Mouse (Mus musculus) neural tube, embryonic 14.5 days (tissue): ENCODE results near the gene Gm26938. TPM values are rescaled to one million over a fixed set of nuclear protein-coding genes. Genes with fewer than 3 reads are reported as not detected.

Experiments used
- ATAC-seq: fragments of 200-750 bp; cut with Nextera tagmentation; 2 replicates; pipeline ENCODE4 v1.8.0; 2017; ENCODE audit warnings: low read depth, mild to moderate bottlenecking, moderate TSS enrichment, moderate library complexity
- H3K27ac ChIP-seq: fragments of 300-500 bp; sonication (generic); 2 replicates; pipeline ENCODE4 v1.5.1; 2014; ENCODE audit warnings: low read depth, mild to moderate bottlenecking, control low read depth, low read length, moderate library complexity, mixed read lengths
- H3K27me3 ChIP-seq: fragments of 300-500 bp; sonication (generic); 2 replicates; pipeline ENCODE4 v1.6.1; 2014; ENCODE audit warnings: low read length; ENCODE audit not compliant: control insufficient read depth, insufficient read depth
- H3K36me3 ChIP-seq: fragments of 300-500 bp; sonication (generic); 2 replicates; pipeline ENCODE4 v1.6.1; 2014; ENCODE audit warnings: low read length, mixed read lengths; ENCODE audit not compliant: control insufficient read depth, insufficient read depth
- H3K4me1 ChIP-seq: fragments of 300-500 bp; sonication (generic); 2 replicates; pipeline ENCODE4 v1.6.1; 2014; ENCODE audit warnings: low read length; ENCODE audit not compliant: control insufficient read depth, insufficient read depth
- H3K4me2 ChIP-seq: fragments of 300-500 bp; sonication (generic); 2 replicates; pipeline ENCODE4 v1.6.1; 2014; ENCODE audit warnings: mild to moderate bottlenecking, low read depth, low read length, control low read depth
- H3K4me3 ChIP-seq: fragments of 300-500 bp; sonication (generic); 2 replicates; pipeline ENCODE4 v1.5.1; 2014; ENCODE audit warnings: low read depth, low read length, control low read depth, mixed read lengths
- H3K9ac ChIP-seq: fragments of 300-500 bp; sonication (generic); replicated peaks from 2 replicates; pipeline ENCODE4 v1.6.1; 2014; ENCODE audit warnings: low read depth, mild to moderate bottlenecking, control low read depth, low read length, mixed read lengths
- H3K9me3 ChIP-seq: fragments of 300-500 bp; sonication (generic); 2 replicates; pipeline ENCODE4 v1.6.1; 2016; ENCODE audit warnings: low read length; ENCODE audit not compliant: control insufficient read depth
- WGBS: fragments of 180-500 bp; shearing (Covaris S2); extraction: QIAGEN DNeasy Blood & Tissue Kit; methylation state at CpG from one replicate; pipeline ENCODE4 v1.1.7; 2014; 5-methylcytosine and 5-hydroxymethylcytosine counted together
- polyA plus RNA-seq: library from polyadenylated mRNA; unstranded; fragments of >200 nt; fragmentation: Nextera tagmentation; extraction: Ambion mirVana; gene quantifications from 2 replicates; pipeline ENCODE4 v1.2.1, GENCODE M21; 2014

Gm26938 gene
- polyA plus RNA-seq, 1 experiment from 2014 or later: not detected

DNA sequence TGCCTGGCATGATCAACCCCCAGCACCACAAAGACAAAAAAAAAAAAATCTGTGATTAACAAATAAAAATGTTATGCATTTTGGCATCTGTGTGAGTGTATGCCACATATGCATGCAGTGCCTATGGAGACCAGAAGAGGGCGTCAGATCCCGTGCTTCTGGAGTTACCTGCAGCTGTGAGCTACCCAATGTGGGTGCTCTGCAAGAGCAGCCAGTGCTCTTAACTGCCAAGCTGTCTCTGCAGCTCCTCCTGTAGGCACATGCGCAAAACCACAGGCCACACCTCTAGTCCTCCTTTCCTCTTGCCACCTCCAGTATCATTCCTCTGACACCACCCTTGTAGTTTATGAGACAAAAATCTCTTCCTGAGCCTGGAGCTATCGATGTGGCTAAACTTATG lies 16.8 kb downstream of the Gm26938 start:
- H3K36me3 ChIP-seq: no peaks in the 10 kb centered on the region
- WGBS: 55% methylated on average over 4 of the region's 4 CpGs
- no peak for ATAC-seq
- no peak overlapping the region for H3K9ac ChIP-seq
- H3K4me2 ChIP-seq: no peak overlapping the region
- H3K4me3 ChIP-seq: no peak overlapping the region
- H3K9me3 ChIP-seq: no peaks in the 10 kb centered on the region
- no peaks in the 10 kb centered on the region for H3K4me1 ChIP-seq
- no peaks in the 10 kb centered on the region for H3K27me3 ChIP-seq
- H3K27ac ChIP-seq: no peak overlapping the region

DNA sequence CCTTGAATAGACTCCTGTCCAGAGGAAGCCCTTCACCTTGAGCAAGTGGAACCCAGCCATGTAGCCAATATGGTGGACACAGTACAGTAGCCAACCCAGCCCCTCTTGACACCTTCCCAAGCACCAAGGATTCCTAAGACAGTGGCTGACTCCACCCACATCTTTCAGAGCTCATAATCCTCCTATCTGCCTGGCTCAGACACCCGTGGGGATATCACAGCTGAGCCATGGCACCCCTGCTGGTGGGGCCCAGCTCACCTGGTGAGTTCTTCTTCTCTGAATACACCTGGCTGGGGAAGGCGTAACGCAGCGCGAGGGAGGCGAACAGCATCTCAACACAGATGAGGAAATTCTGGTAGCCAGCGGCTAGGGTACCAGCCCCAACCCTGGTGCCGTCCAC lies 20.3 kb downstream of the Gm26938 start:
- Histone ChIP-seq H3K9me3 (no peaks in the 10 kb centered on the region), H3K4me1 (peaks cover 3% of the 10 kb centered on the region; the same call in 1 of the 2 replicates), H3K36me3 (no peaks in the 10 kb centered on the region), H3K27ac (no peak overlapping the region), H3K4me3 (no peak overlapping the region), H3K4me2 (no peak overlapping the region), H3K9ac (no peak overlapping the region), H3K27me3 (no peaks in the 10 kb centered on the region)
- WGBS: 90% methylated on average over 8 of the region's 8 CpGs
- ATAC-seq: no peak

GRCm38 (mm10) chr5:139804573-139805111 lies 21.6 kb downstream of the Gm26938 start:
- WGBS: 91% methylated on average over 11 of the region's 11 CpGs
- no peak overlapping the region for H3K4me2 ChIP-seq
- H3K4me1 ChIP-seq: peaks cover 3% of the 10 kb centered on the region; the same call in 1 of the 2 replicates
- no peak overlapping the region for H3K4me3 ChIP-seq
- H3K27me3 ChIP-seq: no peaks in the 10 kb centered on the region
- no peak for ATAC-seq
- H3K9ac ChIP-seq: no peak overlapping the region
- H3K9me3 ChIP-seq: no peaks in the 10 kb centered on the region
- H3K27ac ChIP-seq: no peak overlapping the region
- 0 out of 2 replicates have a peak, but pooled peaks cover 3% of the 10 kb centered on the region for H3K36me3 ChIP-seq

GRCm38 (mm10) chr5:139804107-139804551 lies 22.1 kb downstream of the Gm26938 start:
- Histone ChIP-seq H3K4me3 (no peak overlapping the region), H3K4me1 (peaks cover 5% of the 10 kb centered on the region), H3K27me3 (no peaks in the 10 kb centered on the region), H3K36me3 (0 out of 2 replicates have a peak, but pooled peaks cover 3% of the 10 kb centered on the region), H3K9me3 (no peaks in the 10 kb centered on the region), H3K9ac (no peak overlapping the region), H3K4me2 (no peak overlapping the region), H3K27ac (no peak overlapping the region)
- no peak for ATAC-seq
- 13% methylated on average over 6 of the region's 6 CpGs for WGBS

DNA sequence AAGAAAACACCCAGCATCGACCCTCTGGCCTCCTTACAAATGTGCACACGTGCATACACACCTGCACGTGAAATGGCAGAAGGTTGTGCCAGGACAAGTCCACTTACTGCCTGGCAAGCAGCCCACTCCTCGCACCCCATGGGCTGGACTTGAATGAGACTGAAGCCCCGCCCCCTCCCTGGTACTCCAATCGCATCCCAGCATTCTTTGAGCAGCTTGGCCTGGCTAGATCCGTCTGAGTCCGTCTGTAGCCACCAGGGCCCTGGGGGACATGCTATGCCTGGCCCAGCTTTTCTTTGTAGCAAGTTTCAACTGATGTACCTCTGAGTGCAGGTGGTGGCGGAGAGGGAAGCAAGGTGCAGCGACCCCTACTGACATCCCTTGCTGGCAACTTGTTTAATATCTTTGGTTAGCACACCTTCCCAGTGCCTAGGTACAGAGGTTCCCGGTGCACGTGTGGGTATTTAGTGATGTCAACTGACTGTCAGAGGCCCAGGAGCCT lies 22.6 kb downstream of the Gm26938 start:
- Histone ChIP-seq H3K9me3 (no peaks in the 10 kb centered on the region), H3K9ac (no peak overlapping the region), H3K36me3 (0 out of 2 replicates have a peak, but pooled peaks cover 3% of the 10 kb centered on the region), H3K27ac (no peak overlapping the region), H3K4me2 (no peak overlapping the region), H3K4me3 (no peak overlapping the region), H3K4me1 (peaks cover 10% of the 10 kb centered on the region), H3K27me3 (no peaks in the 10 kb centered on the region)
- WGBS: 9% methylated on average over 12 of the region's 12 CpGs
- no peak for ATAC-seq

GRCm38 (mm10) chr5:139803165-139803564 lies 23.0 kb downstream of the Gm26938 start:
- no peak for ATAC-seq
- WGBS: 67% methylated on average over 8 of the region's 8 CpGs
- Histone ChIP-seq H3K4me1 (peaks cover 15% of the 10 kb centered on the region), H3K4me3 (no peak overlapping the region), H3K4me2 (no peak overlapping the region), H3K9me3 (no peaks in the 10 kb centered on the region), H3K27ac (no peak overlapping the region), H3K9ac (no peak overlapping the region), H3K27me3 (no peaks in the 10 kb centered on the region), H3K36me3 (0 out of 2 replicates have a peak, but pooled peaks cover 3% of the 10 kb centered on the region)

- no peaks in the 10 kb centered on the region for H3K27me3 ChIP-seq
- 0 out of 2 replicates have a peak, but pooled peaks cover 3% of the 10 kb centered on the region for H3K36me3 ChIP-seq
- WGBS: 95% methylated on average over 10 of the region's 10 CpGs
- H3K9ac ChIP-seq: no peak overlapping the region
- H3K27ac ChIP-seq: no peak overlapping the region
- no peak overlapping the region for H3K4me2 ChIP-seq
- no peaks in the 10 kb centered on the region for H3K9me3 ChIP-seq
- peaks cover 27% of the 10 kb centered on the region for H3K4me1 ChIP-seq
- H3K4me3 ChIP-seq: no peak overlapping the region
- no peak for ATAC-seq
These were observed 24.3 kb downstream of the Gm26938 start for GRCm38 (mm10) chr5:139801880-139802279.

GRCm38 (mm10) chr5:139801231-139801630 lies 25.0 kb downstream of the Gm26938 start:
- H3K4me1 ChIP-seq: peaks cover 33% of the 10 kb centered on the region
- no peak overlapping the region for H3K4me2 ChIP-seq
- no peak overlapping the region for H3K9ac ChIP-seq
- H3K27me3 ChIP-seq: no peaks in the 10 kb centered on the region
- H3K36me3 ChIP-seq: 0 out of 2 replicates have a peak, but pooled peaks cover 3% of the 10 kb centered on the region
- 97% methylated on average over 8 of the region's 8 CpGs for WGBS
- no peak overlapping the region for H3K4me3 ChIP-seq
- no peaks in the 10 kb centered on the region for H3K9me3 ChIP-seq
- no peak for ATAC-seq
- H3K27ac ChIP-seq: no peak overlapping the region

GRCm38 (mm10) chr5:139799801-139800590 lies 26.2 kb downstream of the Gm26938 start:
- Histone ChIP-seq H3K9ac (no peak overlapping the region), H3K4me3 (no peak overlapping the region), H3K36me3 (0 out of 2 replicates have a peak, but pooled peaks cover 3% of the 10 kb centered on the region), H3K4me1 (peaks cover 38% of the 10 kb centered on the region), H3K9me3 (no peaks in the 10 kb centered on the region), H3K4me2 (no peak overlapping the region), H3K27me3 (no peaks in the 10 kb centered on the region), H3K27ac (no peak overlapping the region)
- WGBS: 93% methylated on average over 33 of the region's 33 CpGs
- no peak for ATAC-seq
